Mouse (Mus musculus) monocyte, adult 2 months (primary cell): ENCODE data around the gene Txndc12.

Experiments used
- DNase-seq, 2 experiments: peaks; one replicate each; pipeline ENCODE4 v3.0.0; 2022; ENCODE audit warnings: low spot score in 2 of 2, low read depth in 1 of 2

Gene Txndc12

DNA sequence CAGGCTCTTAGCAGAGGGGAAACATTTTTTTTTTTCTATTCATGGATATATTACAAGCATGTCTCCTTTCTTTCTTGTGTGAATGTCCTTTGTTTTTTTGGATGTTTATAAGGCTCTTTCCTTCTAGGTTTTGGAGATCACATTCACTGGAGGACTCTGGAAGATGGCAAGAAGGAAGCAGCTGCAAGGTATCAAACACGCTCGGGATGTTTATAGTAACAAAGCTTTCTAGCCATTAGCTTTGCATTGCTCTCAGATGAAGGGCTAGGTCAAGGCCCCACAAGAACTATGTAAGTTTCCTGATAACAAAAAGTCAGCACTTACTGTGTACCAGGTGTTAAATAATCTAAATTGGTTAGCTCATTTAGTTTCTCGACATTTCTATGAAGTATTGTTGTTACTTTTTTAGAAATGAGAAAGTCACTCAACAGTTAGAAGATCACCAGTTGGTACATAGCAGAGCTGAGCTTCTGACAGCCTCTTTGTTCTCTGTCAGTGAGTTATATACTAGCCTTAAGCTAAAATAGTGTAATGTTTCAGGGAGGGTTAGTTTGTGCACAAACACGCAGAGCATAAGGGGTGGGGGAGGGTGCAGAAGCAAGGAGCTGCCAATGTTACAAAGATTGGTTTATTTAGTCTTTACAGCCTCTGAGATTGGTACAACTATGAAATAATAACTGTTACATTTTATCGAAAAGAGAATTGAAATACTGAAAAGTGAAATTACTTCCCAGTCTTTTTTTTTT lies 11.6 kb downstream of the Txndc12 start:
- no peak for DNase-seq

DNA sequence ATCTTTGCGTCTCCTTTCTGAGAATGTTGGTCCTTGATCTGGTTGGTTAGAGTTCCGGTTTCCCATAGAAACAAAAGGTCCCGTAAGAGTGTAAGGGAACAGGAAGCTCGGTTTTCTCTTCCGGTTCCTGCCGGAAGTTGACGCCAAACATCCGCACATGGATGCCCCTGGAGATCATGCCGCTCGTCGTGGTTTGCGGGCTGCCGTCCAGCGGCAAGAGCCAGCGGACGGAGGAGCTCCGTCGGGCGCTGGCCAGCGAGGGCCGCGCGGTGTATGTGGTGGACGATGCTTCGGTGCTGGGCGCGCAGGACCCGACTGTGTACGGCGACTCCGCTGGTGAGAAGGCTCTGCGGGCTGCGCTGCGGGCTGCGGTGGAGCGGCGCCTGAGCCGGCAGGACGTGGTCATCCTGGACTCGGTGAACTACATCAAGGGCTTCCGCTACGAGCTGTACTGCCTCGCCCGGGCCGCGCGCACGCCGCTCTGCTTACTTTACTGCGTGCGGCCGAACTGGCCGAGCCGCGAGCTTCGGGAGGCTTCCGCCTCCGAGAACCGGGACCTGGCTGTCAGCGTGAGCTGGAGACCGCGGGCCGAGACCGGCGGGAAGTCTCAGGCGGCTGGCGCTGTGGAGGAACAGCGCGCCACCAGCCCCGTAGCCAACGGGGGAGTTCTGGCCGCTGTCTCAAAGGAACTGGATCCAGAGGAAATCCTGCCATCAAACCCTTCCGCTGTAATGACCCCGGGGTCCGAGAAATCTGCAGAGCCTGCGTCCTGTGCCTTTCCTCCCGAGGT lies 13.5 kb downstream of the Txndc12 start, which contains the start of gene Kti12:
Gene Kti12, plus strand, starts transcription at position 71 of the 790 bp plus-strand sequence.
- DNase-seq: peak; percentile 33 to 48

GRCm38 (mm10) chr4:108848505-108848848 lies 14.1 kb downstream of the Txndc12 start, which contains the start of gene A730015C16Rik:
Gene A730015C16Rik, minus strand, starts transcription at chr4:108848619.
- DNase-seq: no peak

DNA sequence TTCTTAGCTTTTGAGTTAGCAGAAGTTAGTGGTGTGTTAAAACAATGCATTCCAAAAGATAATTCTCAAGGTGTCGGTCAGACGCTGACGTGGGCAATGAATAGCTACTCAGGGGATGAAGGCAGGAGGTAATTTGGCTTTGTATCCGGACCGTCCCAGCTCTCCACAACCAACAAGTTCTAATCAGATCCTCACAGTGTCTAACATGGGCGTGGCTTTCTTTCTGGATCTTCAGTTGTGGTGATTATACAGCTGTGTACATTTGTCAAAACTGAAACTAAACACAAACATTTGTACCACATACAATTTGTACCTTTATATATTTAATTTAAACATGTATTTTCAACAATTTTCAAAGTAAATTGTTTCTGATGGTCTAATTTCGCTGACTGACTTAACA lies 32.4 kb downstream of the Txndc12 start:
- no peak for DNase-seq

GRCm38 (mm10) chr4:108869730-108870374 lies 35.5 kb downstream of the Txndc12 start:
- peak; percentile 33 to 42 for DNase-seq

GRCm38 (mm10) chr4:108873746-108874145 lies 39.3 kb downstream of the Txndc12 start:
- no peak for DNase-seq

DNA sequence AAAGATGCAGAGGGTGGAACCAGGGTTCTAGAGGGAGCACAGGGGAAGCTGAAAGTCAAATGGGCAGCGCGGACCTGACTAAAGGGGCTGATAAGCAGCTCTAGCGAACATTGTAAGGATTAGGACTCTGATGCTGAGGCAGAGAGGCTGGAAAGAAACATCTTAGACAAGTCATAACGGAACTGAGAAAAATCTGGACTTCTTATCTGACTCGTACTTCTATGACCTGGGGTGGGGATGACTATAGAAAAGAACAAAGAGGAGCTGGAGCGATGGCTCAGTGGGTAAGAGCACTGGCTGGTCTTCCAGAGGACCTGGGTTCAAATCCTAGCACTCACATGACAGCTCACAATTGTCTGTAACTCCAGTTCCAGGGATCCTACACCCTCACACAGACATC lies 43.5 kb downstream of the Txndc12 start:
- DNase-seq: no peak

DNA sequence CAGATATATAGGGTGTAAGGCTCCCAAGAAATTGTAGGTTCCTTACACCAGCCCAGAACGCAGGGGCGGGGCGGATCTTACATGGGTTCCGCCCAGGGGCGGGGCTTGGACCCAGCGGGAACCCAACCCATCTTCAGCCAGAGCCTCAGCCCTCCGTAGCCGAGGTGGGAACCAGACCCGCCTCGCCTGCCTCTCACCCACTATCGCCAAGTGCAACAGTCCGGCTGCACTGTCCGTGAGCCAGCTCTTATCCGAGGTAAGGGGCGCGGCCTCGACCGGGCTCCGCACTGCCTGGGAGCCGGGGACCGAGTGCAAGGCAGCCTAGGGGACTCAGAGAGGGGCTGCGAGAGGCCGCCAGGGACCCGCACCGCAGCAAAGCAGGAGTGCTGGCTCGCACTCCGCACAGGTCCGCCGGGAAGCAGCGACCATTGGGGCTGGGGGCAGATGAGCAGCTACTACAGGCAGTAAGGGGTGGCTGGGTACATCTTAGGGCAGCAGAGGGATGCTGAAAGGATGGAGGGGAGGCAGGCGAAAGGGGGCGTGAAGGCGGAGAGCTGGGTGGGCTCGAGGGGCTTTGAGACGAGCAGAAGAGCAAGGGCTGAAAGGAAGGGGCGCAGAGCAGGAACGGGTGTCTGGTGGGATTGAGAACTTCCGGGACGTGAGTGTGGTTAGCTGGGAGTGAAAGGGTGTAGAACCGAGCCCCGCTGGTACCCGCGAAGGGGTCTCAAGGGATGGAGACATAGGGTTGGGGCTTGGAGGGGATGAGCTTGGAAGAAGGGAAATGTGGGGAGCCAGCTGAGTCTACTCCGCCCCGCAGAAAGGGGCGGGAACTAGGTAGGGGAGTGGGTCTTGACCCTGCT lies 44.8 kb downstream of the Txndc12 start, which contains the start of gene Rab3b:
Gene Rab3b, plus strand, starts transcription at position 101 of the 860 bp plus-strand sequence.
- peak in 1 of 2 experiments; percentile 14 for DNase-seq

GRCm38 (mm10) chr4:108883815-108884214 lies 49.4 kb downstream of the Txndc12 start:
- DNase-seq: no peak

- no peak for DNase-seq
These were observed 53.1 kb downstream of the Txndc12 start for GRCm38 (mm10) chr4:108887456-108887855.

- DNase-seq: no peak
These were observed 56.5 kb downstream of the Txndc12 start for GRCm38 (mm10) chr4:108890876-108891275.

GRCm38 (mm10) chr4:108900421-108900820 lies 66.0 kb downstream of the Txndc12 start:
- DNase-seq: no peak

DNA sequence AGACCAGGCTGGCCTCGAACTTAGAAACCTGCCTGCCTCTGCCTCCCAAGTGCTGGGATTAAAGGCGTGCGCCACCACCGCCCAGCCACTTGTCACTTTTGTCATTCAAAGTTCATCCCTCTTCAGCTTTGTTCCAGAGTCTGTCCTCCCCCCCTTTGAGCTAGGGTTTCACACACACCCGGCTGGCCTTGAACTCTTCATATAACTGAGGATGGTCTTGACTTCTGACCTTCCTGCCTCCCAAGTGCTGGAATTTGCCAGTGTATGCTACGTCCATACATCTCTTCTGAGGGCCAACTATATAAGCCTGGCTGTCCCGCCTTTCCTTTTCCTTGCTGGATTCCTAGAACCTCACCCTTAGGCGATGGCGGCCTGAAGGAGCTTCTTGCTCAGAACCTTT lies 68.5 kb downstream of the Txndc12 start:
- DNase-seq: no peak

DNA sequence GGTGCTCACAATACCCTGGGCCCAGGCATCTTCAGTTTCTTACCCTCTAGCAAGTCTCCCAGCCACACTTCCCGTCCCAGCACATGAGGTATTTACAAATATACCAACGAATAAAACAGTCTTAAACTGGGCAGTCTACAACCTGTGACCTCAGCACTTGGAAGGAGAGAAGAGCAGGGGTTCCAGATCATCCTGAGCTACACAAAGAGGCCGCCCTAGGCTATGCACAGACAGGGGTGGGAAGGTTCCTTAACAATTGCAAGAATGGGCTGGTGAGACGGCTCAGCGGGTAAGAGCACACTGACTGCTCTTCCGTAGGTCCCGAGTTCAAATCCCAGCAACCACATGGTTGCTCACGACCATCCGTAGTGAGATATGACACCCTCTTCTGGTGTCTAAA lies 68.9 kb downstream of the Txndc12 start:
- DNase-seq: no peak

- no peak for DNase-seq
These were observed 69.7 kb downstream of the Txndc12 start for GRCm38 (mm10) chr4:108904076-108904475.

DNA sequence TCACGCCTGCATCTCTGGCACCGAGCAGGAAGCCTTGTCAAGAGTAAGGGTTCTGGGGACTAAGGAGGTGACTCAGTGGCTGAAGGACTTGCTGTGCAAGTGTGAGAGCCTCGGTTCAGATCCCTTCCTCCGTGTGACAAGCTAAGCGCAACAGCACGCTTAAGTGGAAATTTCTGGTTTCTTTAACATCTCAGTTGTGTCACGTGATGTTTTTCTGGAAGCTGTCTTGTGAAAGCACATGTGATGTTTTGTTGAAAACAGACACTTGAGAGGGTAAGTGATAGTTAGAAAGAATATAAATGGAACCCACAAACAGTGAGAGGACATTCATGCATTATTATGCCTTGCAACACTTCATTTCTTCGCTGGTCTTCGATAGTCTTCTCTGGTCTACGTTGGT lies 70.4 kb downstream of the Txndc12 start:
- DNase-seq: no peak

DNA sequence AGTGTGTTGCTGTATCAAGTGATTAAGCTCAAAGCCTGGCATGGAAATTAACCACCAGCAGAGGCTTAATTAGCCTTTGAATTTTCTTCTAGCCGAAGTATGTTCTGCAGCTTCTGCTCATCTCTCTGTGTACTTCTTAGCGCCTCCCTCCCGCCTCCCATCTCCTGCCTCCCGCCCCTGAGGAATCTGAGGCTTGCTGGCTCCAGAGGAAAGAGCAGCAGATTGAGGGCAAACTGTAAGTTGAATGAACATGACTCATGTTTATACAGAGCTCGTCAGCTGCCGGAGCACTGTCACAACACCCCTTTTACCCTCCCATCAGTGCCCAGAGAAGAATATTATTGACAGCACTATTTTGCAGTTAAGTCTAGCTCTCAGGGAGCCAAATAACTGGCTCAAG lies 71.5 kb downstream of the Txndc12 start:
- DNase-seq: no peak

DNA sequence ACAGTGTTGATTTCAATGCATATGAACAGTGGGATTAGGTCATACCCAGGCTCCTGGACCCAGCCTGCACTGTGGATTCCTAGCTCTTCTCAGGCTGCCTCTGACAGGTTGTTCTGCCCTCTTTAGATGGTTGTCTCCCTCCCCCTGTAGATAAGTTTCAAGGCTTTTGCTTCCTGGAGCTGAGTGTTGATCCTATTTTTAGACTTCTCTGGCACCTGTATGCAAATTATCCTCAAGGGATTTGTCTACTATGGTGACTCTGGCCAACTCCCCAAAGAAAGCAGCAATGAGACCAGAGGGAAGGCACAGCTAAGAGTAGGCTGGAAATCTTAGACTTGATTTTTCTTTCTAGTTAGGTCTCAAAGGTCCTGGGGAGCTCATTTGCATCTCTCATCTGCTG lies 73.1 kb downstream of the Txndc12 start:
- DNase-seq: no peak

DNA sequence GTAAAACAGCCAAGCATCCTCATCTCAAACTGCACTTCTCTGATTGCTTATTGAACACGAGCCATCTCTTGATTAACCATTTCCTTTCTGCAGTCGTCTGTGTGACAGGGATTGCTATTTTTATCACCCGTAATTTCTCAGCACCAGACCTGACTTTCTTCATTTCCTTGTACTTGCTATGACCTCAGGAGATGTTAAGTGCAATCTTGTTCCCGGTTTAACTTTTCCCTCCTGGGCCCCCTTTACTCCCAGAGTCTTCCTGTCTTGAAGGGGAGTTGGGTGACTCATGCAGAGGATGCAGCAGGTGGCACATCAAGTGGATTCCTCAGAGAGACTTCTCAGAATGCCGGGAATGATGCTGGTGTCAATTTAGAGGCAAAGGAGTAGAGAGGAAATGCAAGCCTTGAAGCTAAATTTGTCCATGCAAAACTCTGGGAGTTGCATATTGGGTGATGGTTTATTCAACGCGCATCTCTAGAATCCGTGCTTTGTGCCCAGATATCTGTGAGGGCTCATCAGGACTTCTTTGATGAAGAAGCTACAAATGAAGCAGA lies 75.5 kb downstream of the Txndc12 start:
- no peak for DNase-seq
